Mouse (Mus musculus): ENCODE data around the gene Dicer1.

DNA sequence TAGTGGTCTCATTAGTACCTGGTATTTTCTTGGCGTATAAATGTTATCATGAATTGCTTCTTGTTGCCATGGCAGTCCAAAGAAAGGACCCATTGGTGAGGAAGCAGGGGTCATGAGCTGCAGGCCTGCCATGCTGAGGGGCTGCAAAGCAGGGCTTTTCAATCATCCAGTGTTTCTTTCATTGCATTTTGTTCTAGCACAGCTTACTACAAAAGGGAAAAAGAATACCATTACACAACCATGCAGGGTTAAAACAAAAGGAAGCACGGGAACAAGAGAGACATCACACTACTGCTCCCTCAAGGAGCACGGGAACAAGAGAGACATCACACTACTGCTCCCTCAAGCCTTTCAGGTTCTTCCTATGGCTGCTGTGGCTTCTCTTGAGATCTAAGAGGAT, 20.0 kb downstream of the Dicer1 start:
- TF ChIP-seq POLR2A (IDR thresholded peaks at IDR 0.05; ENCODE audit: insufficient read length, low read depth) (no peak), POLR2AphosphoS2 (IDR thresholded peaks at IDR 0.05; ENCODE audit: insufficient read length, low read depth) (no peak), E2F4 (IDR thresholded peaks at IDR 0.05; ENCODE audit: insufficient read depth) (no peak), TCF12 (IDR thresholded peaks at IDR 0.05; ENCODE audit: insufficient read depth, poor library complexity, severe bottlenecking) (no peak), SRF (IDR thresholded peaks at IDR 0.05; ENCODE audit: control insufficient read depth, insufficient read length, low read depth) (no peak), USF1 (IDR thresholded peaks at IDR 0.05; ENCODE audit: low read depth) (no peak)
